Mouse (Mus musculus): ENCODE results near the gene E2f8.

E2f8 gene

GRCm38 (mm10) chr7:48824671-48825070, 56.7 kb downstream of the E2f8 start:
- no peak for DNase-seq (ENCODE audit: low read depth in 1 of 2, low spot score in 2 of 2)

- DNase-seq (ENCODE audit: low read depth in 1 of 2, low spot score in 2 of 2), result no peak
Measured at GRCm38 (mm10) chr7:48823621-48824020, 57.8 kb downstream of the E2f8 start.

- no peak for DNase-seq (ENCODE audit: low read depth in 1 of 2, low spot score in 2 of 2)
Measured at GRCm38 (mm10) chr7:48821654-48822053, 59.7 kb downstream of the E2f8 start.
